Mouse (Mus musculus) lung, postnatal 25 days (tissue): ENCODE results near the gene Ninj1.

Experiments
- DNase-seq: peaks from one replicate; pipeline ENCODE4 v3.0.0; 2022; ENCODE audit warnings: low spot score

The Ninj1 gene

DNA sequence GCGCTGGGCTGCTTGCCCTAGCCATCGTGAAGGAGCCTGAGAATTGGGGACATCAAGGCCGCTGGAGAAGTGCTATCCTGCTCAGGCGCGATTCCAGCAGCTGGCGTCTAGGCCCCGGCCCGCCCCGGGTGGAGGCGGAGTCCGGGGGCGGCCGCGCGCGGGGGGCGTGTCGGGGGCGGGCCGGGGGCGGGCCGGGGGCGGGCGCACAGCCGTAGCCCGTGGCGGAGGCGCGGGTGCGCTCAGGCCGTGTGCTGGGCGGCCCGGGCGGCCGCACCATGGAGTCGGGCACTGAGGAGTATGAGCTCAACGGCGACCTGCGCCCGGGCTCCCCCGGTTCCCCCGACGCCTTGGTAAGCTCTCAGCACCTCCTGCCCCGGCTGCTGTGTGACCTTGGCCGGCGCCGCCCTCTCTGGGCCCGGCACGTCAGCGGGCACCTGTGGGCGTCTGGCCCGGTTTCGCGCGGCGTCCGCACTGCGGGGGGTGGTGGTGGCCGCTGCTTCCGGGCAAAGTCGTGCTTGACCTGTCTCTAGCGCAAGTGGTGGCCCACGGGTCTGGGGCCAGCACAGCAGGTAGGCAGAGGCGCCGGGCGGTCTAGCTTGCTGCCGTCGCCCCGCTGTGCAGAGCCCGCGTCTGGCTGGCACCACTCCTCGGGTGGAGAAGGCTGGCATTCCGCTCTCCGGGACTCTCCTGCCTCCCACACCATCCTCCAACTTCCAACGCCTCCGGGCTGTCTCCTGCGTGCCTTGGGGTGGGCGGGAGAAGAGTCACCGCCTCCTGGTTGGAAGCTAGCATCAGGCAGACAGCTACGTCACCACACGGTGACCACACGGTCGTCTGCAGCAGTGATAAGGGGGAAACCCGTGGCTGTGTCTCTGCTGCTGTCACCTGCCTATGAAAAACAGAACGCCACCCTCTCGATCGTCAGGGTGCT, at the start of gene Ninj1:
Gene Ninj1, plus strand, starts transcription at position 198 of the 931 bp plus-strand sequence.
- peak; percentile 80 for DNase-seq

DNA sequence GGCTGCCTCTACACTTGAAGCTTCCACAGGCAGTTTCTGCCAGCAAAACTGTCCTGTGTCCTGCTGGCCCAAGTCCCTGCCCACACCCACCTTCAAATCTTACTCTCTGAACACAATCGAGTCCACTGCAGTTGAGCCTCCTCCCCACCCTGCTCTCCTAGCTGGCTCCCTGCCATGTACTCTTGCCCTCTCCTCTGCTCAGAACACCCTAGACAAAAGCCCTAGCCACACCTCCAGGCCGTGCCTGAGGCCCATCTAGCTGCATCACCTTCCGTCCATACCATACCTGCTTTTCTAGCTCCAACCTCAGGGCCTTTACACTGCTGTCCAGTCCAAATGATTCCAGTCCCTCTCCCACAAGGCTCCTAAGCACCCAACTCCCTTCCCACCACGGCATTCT, 46.7 kb upstream of the Ninj1 start:
- peak; percentile 18 for DNase-seq

DNA sequence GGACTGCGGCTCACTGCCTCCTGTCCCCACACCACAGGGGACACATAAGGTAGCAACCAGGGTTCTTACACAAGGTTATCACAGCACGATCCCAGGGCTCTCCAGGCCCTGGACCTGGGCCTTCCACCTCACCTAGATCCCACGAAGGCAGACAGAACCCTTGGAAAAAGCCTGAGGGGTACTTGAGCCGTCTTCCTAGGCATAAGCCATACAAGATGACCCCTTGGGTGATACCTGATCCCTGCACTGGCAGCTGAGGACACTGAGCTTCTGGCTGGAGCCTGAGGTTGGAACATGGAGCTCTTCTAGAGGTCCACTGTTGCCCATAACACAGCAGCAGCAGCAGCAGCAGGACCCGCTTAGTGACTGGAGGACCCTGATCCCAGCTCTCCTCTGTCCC, 44.9 kb upstream of the Ninj1 start:
- DNase-seq: no peak

DNA sequence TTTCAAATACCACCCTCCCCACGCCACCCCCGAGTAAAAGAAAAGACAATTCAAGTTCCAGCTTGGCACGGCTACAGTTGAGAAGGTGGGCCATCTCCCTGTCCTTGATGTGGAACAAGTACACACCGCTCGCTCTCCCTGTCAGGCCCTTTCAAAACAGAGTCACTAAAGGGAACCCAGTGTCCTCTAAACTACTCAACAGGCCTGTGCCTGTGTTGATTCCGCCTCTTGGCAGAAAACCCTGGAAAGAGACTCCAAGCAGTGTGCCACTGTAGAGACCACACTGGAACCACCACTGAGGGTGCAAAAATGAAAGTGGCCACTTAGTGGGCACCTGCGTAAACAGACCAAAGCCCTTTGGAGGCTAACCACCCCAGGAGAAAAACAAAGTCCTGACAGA, 44.0 kb upstream of the Ninj1 start:
- DNase-seq: no peak

DNA sequence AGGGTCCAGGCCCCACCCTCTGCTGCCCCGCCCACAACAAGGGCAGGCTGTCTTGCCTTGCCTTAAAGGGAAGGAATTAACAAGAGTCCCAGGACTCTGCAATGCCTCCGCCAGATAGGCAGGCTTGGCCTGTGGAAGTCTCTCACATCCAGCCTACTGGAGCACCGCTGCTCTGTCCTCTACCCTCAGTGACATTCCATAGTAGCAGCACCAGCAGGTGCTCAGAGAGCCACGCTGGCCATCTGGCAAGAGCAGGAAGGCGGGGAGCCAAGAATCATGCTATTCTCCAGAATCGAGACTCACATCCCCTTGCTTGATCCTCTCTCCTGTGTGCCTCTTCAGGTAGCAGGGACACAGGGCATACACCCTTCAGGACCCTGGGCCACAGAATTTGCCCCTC, 42.8 kb upstream of the Ninj1 start:
- no peak for DNase-seq

DNA sequence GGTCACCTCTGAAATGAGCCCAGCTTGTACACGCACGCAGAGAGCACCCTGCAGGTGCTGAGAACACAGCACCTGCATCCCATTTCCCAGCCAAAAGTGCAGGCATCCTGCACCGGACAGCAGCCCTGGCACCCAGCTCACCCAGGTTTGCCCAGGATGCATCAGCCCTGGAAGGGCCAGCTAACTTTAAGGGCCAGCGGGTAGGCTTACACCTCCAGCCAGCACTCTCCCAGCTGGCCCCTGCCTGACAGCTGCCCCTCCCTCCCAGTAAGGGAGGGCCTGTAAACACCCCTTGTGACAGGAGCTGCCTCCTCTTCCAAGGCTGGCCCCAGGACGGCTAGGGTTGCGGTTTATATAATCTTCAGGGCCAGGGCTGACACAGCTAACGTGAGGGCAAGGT, 41.9 kb upstream of the Ninj1 start:
- DNase-seq: no peak

DNA sequence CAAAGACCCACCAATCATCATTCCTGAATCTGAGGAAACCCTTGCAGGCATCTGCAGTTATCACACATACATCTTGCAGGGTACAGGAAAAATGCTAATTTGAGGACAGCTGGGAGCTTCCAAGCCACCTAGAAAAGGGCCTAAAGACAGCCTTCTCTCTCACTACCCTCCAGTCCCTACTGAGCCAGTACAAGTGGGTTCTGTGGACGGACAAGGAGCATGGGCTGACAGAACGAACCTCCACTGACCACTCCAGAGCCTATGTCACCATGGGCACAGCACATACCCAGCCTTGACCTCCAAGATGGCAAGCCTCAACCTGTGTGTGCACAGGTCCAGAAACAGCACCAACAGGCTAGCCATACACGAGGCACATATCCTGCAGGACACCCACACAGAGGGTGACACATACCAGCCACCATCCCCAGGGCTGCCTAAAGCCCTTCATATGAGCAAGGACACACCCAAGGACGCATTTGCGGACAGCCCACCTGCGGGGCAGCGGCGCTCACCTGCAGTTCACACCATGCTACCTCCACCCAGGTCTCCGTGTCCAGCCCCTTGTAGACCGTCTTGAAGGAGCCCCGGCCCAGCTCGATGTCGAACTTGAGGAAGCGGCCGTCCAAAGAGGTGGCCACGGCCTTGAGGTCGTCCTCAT, 41.1 kb upstream of the Ninj1 start:
- DNase-seq: no peak

DNA sequence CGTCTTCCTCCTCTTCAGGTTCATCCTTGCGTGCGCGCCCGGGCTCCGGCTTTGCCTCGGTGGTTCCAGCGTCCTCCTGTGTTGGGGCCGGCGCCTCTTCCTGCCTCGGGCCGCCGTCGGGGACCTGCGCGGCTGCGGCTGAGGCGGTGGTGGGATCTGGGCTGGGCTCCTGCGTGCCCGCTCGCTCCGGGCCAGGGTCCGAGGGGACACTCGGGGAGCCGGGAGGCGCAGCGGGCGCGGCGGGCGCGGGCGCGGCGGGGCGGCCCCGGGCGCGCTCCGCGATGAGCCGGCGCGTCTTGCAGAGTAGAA, 40.6 kb upstream of the Ninj1 start:
- DNase-seq: no peak

DNA sequence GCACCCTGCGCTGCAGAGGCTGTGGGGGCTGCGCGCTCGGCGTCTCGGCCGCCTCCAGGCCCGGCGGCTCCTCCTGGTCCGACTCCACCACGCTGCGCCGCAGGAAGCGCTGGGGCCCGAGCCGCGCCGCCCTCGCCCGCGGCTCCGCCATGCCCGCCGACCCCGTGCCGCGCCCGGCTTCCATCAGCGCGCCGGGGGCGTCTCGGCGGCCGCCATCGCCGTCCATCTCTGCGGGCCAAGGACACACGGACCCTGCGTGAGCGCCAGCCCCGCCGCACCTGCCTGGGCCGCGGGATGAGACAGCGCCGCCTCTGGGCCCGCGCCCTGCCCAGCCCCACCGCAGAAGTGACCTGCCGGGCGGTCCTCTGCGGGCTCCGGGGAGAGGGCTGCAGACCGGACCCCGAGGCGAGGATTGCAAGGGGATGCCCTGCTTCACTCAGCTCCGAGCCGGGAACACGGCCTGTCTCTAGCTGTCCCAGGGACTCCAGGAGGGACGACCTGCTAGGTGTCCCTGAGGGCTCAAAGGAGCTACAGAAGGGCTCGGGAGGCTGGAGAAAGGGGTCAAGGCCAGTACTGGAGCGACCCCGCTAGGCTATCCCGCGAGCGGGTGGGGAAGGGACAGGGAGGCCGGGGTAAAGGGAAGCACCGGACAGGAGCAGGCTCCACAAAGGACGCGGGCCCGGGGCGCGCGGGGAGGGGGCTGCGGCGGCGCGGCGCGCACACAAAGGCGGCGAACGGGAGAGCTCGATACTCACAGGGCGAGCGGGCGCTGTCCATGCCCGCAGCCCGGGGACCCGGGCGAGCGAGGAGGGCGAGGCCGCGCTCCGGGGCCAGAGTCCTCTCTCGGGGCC, 40.1 kb upstream of the Ninj1 start:
- DNase-seq: no peak

DNA sequence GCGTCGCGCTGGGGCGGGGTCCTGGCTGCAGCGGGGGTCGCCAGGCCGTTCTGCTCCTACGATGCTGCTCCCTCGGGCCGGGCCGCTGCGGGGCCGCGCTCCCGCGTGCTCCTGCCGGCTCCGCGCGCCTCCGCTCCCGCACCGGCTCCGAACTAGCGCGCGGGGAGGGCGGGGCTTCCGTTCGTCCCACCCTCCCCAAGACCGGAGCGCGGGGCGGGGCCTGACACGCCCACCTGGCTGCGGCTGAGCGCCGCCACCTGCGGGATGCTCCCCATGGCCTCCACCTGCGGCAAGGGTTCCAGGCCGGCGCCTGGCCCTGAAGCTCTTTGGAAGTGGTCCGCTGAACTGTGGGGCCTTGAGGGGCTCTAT, 39.4 kb upstream of the Ninj1 start, which contains the start of gene Wnk2:
Gene Wnk2, minus strand, starts transcription at position 157 of the 369 bp plus-strand sequence.
- peak; percentile 43 for DNase-seq

DNA sequence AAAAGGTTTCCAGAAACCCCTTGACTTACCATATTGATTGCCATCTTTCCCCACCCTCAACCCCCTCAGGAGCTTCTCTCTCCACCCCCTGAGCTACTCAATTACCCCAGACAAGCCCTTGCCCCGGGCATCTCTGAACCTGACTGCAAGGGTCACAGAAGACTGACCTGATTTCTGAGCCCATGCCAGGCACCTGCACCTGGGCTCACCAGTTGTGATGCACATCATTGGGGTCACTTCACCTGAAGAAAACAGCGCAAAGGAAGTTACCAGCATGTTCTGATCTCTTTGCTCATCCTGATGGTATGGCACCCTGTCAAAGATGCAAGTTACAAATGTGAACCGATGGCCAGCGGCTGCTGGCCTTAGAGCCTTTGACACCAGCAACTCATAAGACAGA, 38.6 kb upstream of the Ninj1 start:
- no peak for DNase-seq

DNA sequence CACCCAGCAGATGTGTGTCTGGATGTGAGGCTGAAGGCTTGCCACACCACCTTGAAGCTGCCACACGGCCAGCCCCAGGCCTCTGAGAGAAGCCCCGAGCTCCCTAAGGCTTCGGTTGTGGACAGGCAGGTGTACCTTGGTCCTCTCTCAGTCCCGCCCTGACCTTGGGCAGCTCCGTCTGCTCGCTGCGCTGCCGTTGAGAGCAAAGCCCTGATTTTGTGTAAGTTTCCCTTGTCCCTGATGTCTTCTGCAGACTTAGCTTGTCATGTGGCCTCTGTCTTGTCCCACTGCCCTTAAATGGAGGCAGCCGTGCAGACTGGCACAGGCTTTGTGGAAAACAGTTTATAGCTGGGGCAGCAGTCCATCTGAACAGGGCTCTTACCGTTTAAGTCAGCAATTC, 33.3 kb upstream of the Ninj1 start:
- DNase-seq: no peak

DNA sequence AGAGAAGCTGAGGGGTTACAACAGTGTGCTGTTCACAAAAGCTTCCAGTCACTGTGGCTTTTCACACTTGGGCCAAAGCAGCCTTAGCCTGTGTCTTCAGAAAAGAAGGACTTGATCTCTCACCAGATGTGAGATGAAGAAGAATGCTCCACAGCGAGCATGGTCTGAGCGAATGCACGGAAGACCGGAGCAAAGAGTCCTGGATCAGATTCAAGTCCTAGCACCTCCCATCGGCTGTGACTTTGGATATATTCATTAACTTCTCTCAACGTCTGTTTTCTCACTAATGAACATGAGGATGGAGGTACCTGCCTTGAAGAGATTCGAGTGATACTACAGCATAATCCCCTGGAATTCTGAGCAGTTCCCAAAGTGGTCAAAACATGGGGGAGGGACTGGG, 32.7 kb upstream of the Ninj1 start:
- DNase-seq: no peak

DNA sequence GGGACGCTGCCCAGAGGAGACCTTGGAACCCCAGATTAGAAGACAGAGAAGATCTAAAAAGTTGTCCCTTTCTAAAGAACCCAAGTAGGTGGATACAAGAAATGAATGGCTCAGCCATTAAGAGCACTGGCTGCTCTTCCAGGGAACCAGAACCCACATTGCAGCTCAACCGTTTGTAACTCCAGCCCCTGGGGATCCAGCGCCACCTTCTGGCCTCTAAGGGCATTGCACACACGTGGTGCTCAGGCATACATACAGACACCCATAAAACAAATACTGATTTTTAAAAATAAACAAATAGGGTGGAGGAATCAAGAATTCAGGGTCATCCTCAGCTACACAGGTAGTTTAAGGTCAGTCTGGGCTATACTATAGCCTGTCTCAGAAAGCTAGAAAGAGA, 30.6 kb upstream of the Ninj1 start:
- DNase-seq: no peak

DNA sequence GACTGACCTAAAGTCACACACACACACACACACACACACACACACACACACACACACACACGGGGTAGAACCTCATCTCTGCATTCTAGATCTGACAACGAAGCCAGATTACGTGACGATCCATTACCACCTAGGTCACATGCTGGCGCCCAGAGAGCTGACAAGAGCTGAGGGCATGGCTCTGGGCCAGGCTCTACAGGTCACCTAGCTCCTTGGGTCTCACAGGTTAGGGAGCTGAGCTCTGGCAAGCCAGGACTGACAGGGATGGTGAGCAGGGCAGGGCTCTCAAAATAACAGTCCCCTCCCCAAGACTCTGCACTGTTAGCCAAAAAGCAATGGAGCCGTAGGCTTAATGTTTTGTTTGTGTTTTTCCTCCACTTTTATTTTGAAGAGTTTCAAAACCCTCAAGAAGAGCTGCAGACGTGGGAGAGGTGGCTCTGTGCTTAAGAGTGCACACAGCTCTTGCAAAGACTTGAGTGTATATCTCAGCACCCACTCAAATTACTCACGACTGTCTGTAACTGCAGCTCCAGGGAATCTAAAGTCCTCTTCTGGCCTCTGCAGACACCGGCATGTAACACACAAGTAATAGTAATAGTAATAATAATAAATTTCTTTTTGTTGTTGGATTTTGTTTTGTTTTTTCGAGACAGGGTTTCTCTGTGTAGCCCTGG, 29.1 kb upstream of the Ninj1 start:
- peak; percentile 24 for DNase-seq

DNA sequence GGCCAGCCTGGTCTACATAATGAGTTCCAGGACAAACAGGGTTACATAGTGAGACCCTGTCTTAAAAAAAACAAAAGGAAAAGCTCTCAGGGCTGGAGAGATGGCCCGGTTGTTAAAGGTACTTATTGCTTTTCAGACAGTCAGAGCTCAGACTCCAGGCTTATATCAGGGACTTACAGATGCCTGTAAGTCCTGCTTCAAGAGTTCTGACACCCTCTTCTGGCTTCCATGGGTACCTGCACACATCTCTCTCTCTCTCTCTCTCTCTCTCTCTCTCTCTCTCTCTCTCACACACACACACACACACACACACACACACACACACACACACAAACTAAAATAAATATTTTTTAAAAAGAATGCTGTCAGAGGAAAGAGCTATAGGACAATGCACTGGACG, 26.0 kb upstream of the Ninj1 start:
- DNase-seq: no peak

DNA sequence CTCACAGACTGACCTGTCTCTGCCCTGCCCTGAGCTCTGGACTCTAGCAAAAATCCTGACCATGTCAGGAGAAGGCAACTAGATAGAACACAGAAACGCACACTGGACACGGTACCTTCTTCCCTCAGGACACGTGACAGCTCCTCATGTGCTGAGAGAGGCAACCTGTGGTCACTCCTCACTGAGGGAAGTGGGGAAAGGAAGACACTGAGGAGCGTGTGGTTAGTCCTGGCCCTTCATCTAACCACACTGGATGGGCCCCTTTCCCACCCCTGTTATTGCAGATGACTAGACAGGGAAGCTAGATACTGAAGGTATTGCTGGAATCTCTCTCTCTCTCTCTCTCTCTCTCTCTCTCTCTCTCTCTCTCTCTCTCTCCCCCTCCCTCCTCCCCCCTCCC, 24.6 kb upstream of the Ninj1 start:
- no peak for DNase-seq

DNA sequence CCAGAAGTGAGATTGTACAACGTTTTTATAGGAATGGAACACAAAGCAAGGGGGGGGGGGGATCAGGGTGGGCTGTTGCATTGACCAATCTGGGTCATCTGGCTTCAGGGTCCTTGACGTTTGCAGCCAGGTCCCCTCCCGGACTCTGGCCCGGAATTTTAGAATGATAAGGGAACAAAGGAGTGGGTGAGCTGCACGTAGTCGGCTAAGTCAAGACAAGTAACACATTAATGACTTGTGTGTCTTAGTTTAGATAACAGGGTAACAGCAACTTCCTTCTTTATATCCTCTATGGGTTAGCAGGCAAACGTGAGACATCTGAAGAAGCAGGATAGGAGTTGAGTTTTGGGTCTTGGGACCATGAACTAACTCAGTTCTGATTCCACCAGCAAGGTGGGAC, 23.6 kb upstream of the Ninj1 start:
- no peak for DNase-seq

DNA sequence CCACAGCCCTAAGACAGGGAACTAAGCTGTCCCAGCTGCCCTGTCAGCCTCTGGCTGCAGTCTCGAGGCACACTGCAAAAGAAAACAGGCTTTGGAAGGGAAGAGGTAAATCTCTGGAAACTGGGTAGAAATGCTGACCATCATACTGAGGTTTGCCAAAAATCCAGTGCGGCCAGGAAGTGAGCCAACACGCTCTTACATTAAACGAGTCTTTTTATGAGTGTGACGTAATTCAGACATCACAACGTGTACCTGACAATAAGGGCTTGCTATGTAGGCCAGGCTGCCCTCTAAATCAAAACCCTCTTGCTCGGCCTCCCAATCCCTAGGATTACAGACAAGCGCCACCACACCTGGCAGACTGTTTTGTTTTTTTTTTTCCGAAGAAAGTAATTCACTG, 20.2 kb upstream of the Ninj1 start:
- DNase-seq: no peak

DNA sequence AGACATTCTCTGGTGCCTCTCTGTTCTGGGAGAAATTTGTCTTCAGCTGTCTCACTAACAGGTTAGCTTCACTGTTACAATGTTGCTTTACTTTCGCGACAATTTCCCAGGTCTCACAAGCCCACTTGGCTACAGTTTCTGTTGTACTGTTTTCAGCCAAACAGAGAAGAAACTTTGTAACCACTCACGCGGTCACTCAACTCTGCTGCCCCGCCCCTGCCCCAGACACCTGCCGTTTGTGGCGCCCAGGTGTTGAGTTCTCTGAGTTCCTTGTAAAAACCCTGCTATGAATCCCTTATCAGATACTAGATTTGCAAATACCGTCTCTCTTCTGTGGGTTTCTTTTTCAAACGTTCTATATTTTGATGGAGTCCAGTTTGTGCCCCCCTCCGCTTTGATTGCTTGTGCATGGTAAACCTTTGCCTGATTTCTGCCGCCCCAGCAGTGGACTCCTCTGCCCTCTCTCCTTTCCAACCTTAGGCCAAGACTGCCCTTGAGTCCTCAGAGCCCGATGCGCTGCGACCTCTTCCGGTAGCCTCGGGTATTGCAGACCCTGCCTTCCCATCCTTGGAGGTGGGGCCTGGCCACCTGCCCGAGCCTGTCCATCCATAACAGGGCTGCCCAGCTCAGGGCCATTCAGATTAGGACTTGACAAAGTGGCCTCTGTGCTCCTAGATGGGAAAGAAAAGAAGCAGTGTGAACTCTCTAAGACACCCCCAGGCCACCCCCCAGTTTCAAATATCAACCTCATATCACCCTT, 17.7 kb upstream of the Ninj1 start:
- DNase-seq: peak; percentile 87

DNA sequence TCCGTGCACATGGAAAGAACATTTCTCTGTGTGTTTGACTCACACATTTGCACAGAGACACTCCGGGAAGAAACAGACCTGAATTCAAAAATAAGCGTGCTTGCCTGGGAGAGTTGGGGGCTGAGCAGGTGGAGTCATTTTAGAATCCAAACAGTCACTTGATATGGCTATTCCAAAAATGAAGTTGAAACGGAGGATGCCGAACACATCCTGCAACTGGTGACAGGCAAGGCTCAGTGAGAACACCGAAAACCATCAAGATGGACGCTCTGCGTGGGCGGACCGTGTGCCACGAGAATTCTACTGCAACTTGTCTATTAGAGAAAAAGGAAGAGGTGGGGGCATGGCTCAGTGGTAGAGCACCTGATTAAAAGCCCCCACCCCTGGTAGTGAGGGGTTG, 16.7 kb upstream of the Ninj1 start:
- DNase-seq: no peak

DNA sequence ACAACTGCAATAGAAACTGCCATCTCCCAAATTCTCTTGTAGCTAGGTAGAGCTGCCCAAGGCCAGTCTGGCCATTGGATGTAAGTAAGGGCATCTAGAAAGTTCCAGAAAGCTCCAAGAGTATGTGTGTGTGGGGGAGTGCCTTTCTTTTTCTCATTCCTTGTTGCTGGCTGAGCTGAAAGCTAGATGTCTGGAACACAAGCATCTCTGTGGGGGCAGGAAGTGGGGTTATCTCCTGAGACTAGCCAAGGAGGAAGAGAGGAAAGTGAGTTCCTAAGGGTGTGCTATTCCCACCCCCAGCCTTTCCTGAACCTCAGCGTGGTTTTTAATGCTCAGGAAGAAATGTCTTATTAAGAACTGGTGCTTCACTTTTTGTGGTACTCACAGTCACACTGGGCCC, 15.6 kb upstream of the Ninj1 start:
- no peak for DNase-seq
